Mouse (Mus musculus) NIH3T3 (cell line): ENCODE data around the gene B4gat1.
"Not testable (repeated sequence)": the region's sequence is repeated elsewhere in the genome, so short reads cannot be mapped to it uniquely, and the experiment has no call there.

Experiments used
- DNase-seq: peaks from one replicate; pipeline ENCODE4 v3.0.0-alpha.2; 2012; ENCODE audit warnings: low read depth

Gene B4gat1

GRCm38 (mm10) chr19:5083961-5084833 is 45.6 kb downstream of the B4gat1 start:
- no peak for DNase-seq

GRCm38 (mm10) chr19:5084834-5085144 is 46.2 kb downstream of the B4gat1 start:
- no peak for DNase-seq

- no peak for DNase-seq
Measured at GRCm38 (mm10) chr19:5085145-5085863, 46.7 kb downstream of the B4gat1 start, which contains the start of gene Tmem151a. Gene Tmem151a, minus strand, starts transcription at chr19:5085531.

GRCm38 (mm10) chr19:5086533-5086932 is 47.9 kb downstream of the B4gat1 start:
- DNase-seq = not testable (repeated sequence)

- DNase-seq = peak; percentile 99
Measured at GRCm38 (mm10) chr19:5087884-5088728, 49.5 kb downstream of the B4gat1 start, which contains the start of gene Yif1a. Gene Yif1a, plus strand, starts transcription at chr19:5088538.

- DNase-seq = no peak
Measured at GRCm38 (mm10) chr19:5089324-5089723, 50.7 kb downstream of the B4gat1 start.
